Comparison of ENCODE assay signal across 23 mouse cellular contexts in genomic region chr10:96202871-96203270, GRCm38 (mm10).
"Had no signal": no experiment of that assay in that cellular context is flagged by ENCODE, and none has a peak within 500 bp of the region (broad histone marks: within the 10 kb centered on the region; RNA-seq: fewer than 3 reads in every experiment).

No protein-coding gene starts in this region.

- H3K9ac ChIP-seq: heart, embryonic 12.5 days; hindbrain, embryonic 13.5 days; hindbrain, embryonic 15.5 days; kidney, embryonic 15.5 days; limb, embryonic 13.5 days had no signal

- ATAC-seq: forebrain, embryonic 16.5 days; hindbrain, postnatal 0 days; intestine, embryonic 16.5 days had no signal

- H3K9me3 ChIP-seq: heart, embryonic 10.5 days; heart, embryonic 12.5 days; hindbrain, embryonic 13.5 days; hindbrain, embryonic 15.5 days; kidney, embryonic 15.5 days; limb, embryonic 13.5 days had no signal

- H3K36me3 ChIP-seq: heart, embryonic 10.5 days; heart, embryonic 12.5 days; hindbrain, embryonic 13.5 days; hindbrain, embryonic 15.5 days; kidney, embryonic 15.5 days; limb, embryonic 13.5 days had no signal

- H3K4me2 ChIP-seq: heart, embryonic 12.5 days; hindbrain, embryonic 13.5 days; hindbrain, embryonic 15.5 days; kidney, embryonic 15.5 days; limb, embryonic 13.5 days had no signal

- H3K27me3 ChIP-seq: heart, embryonic 12.5 days; hindbrain, embryonic 13.5 days; hindbrain, embryonic 15.5 days; kidney, embryonic 15.5 days; limb, embryonic 13.5 days had no signal

- H3K4me3 ChIP-seq: gastrocnemius, adult 2 months; heart, embryonic 10.5 days; heart, embryonic 12.5 days; hindbrain, embryonic 13.5 days; hindbrain, embryonic 15.5 days; kidney, embryonic 15.5 days; limb, embryonic 13.5 days had no signal

- DNase-seq: gastrocnemius, adult 2 months; gastrocnemius, postnatal 10 days; gastrocnemius, postnatal 36 days; heart, adult 18-20 months; heart, postnatal 10 days; kidney, adult 11 months; kidney, adult 2 months; kidney, adult 9 months; kidney, postnatal 14 days; kidney, postnatal 36 days; layer of hippocampus, adult 9-11 months; layer of hippocampus, postnatal 36 days; left cerebral cortex, postnatal 4 days had no signal

- H3K27ac ChIP-seq: gastrocnemius, adult 2 months; heart, embryonic 10.5 days; hindbrain, embryonic 13.5 days; hindbrain, embryonic 15.5 days; hindbrain, postnatal 0 days; kidney, embryonic 15.5 days; kidney, postnatal 0 days; limb, embryonic 13.5 days had no signal

- H3K4me1 ChIP-seq: hindbrain, embryonic 13.5 days; hindbrain, embryonic 15.5 days; kidney, embryonic 15.5 days; limb, embryonic 13.5 days had no signal
